Mouse (Mus musculus) ovary, postnatal 14 days (tissue): ENCODE data around the gene Runx3.

Experiments
- DNase-seq: peaks from one replicate; pipeline ENCODE4 v3.0.0; 2022; ENCODE audit warnings: low spot score

The Runx3 gene

DNA sequence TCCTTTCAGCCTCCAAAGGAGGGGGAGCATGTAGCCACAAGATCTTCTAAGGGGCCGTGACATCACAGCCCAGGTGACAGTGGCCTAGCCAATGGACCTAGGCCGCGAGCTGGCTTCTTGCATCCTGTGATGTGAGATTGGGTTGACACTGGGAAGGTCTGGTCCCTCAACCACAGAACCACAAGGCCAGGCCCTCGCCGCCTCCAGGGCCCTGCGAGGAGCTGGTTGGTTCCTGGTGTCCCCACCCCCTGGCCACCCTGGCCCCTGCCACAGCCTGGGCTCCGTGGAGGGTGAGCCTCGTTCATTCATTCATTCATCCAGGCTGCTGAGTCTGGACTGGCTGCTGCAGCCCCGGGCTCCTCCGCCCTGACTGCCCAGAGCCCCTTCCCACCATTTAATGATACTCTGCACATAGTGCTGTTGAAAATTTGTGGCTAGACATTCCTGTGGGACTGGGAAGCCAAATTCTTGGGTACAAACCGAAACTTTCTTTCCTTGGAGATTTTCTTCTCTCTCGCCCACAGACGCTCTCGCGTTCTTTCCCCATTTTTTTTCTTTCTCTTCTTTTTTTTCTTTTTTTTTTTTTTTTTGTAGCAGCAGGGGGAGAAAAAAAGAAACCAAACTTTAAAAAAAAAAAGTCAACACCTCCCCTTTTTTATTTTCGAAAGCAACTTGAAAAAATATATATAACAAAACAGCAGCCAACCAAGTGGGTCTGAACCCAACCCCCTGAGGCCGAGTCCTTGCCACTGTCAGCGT, at the start of gene Runx3:
Gene Runx3 (plus strand): TSS at position 311 of the 759 bp plus-strand sequence.
- no peak for DNase-seq

GRCm38 (mm10) chr4:135072671-135073070, 47.8 kb upstream of the Runx3 start:
- no peak for DNase-seq

- no peak for DNase-seq
Measured at GRCm38 (mm10) chr4:135073523-135073922, 46.9 kb upstream of the Runx3 start.

GRCm38 (mm10) chr4:135074646-135075045, 45.8 kb upstream of the Runx3 start:
- no peak for DNase-seq

DNA sequence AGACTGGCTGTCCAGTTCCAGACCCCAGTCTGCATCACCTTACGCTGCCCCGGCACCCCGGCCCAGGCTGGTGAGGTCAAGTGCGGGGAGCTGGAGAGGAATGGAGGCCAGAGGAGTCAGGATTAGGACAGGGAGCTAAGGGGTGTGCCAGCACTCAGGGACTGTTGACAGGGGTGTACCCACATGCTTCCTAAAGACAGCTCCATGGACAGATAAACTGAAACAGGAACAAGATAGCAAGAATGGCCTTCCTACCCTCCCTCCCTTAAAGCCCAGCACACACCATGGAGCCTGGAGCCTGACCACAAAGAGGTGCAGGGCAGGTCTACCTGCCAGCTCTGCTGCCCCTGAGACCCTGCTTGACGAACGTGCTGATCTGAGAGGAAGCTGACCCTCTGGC, 45.1 kb upstream of the Runx3 start:
- no peak for DNase-seq

GRCm38 (mm10) chr4:135076611-135077010, 43.8 kb upstream of the Runx3 start:
- no peak for DNase-seq

- no peak for DNase-seq
Measured at GRCm38 (mm10) chr4:135077196-135077595, 43.3 kb upstream of the Runx3 start.

- no peak for DNase-seq
Measured at GRCm38 (mm10) chr4:135079859-135080640, 40.4 kb upstream of the Runx3 start.

GRCm38 (mm10) chr4:135080641-135080920, 39.9 kb upstream of the Runx3 start:
- no peak for DNase-seq

DNA sequence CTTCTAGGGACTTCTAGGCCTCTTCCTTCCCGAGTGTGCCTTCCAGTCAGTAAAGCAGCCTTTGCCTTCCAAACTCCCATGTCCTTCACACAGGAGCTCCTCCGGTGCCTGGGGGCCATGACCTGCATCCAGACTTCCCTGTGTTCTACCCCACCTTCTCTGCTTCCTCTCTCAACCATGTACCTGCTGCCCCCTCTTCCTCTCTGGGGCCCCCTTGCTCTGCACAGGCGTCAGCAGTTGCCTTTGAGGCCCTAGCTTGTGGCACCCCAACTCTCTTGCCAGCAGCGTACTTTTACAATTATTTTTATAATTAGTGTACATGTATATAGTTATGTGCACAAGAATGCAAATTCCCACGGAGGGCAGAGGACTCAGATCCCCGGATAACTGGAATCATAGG, 37.4 kb upstream of the Runx3 start:
- no peak for DNase-seq

GRCm38 (mm10) chr4:135085077-135085853, 35.2 kb upstream of the Runx3 start:
- no peak for DNase-seq

DNA sequence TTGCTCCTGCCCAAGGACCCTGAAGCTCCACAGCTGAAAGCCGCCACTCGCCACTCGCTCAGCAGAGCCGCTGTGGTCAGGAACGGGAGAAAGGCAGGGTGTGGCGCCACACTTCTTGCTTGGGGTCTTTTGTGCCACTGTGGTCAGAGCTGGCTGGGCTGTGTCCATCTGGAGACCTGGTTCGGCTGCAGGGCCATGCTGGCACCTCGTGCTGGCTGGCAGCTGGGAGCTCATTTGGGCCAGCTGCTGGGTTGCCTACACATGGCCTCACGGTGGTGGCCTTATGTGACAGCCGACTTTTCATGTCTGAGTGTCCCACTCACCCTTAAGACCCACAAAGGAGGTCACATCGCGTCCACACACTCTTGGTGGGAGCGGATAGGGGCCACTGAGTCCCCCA, 29.8 kb upstream of the Runx3 start:
- no peak for DNase-seq

- no peak for DNase-seq
Measured at GRCm38 (mm10) chr4:135092871-135093270, 27.6 kb upstream of the Runx3 start.

GRCm38 (mm10) chr4:135095693-135096092, 24.8 kb upstream of the Runx3 start:
- no peak for DNase-seq

DNA sequence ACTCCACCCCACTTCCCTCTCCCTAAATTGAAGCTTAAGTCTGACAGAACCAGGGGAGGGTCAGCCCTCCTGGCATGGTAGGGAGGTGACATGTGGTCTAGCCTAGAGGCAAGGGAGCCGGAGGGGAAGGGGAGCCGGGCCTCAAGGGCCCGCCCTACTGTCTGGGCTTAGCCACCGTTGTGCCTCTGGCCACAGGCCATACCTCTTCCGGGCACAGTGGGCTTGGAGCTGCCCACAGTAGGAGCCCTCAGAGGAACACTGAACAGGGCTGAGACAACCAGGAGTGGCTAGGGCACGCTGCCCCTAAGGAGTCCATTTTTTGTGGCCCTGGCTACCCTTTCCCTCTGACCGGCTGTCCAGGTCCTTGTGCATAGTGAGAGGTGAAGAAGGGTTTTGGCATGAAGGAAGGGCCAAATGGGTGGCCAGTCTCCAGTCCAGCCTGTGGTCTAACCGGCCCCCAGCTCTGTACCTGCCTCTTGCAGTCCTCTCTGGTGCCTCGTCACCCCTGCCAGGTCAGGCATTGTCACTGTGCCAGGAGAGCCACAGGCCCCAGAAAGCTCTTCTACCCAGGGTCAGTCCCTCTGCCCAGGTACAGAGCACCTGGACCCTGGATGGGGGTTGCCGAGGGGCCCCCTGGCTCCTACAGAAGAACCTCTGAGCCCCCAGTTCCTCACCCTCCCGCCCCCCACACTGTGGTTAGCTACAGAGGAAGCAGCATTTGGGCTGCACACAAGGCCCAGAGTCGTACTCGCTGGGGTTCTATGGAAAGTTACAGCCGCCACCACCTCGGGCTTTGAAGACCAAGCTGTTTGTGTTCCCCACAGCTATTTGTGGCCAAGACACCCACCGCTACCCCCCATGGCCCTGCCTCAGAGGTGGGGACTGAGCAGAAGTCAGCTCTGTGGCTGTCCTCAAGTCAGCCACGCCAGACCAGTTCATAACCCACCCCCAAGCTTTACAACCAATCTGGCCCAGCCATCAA, 22.3 kb upstream of the Runx3 start:
- no peak for DNase-seq

DNA sequence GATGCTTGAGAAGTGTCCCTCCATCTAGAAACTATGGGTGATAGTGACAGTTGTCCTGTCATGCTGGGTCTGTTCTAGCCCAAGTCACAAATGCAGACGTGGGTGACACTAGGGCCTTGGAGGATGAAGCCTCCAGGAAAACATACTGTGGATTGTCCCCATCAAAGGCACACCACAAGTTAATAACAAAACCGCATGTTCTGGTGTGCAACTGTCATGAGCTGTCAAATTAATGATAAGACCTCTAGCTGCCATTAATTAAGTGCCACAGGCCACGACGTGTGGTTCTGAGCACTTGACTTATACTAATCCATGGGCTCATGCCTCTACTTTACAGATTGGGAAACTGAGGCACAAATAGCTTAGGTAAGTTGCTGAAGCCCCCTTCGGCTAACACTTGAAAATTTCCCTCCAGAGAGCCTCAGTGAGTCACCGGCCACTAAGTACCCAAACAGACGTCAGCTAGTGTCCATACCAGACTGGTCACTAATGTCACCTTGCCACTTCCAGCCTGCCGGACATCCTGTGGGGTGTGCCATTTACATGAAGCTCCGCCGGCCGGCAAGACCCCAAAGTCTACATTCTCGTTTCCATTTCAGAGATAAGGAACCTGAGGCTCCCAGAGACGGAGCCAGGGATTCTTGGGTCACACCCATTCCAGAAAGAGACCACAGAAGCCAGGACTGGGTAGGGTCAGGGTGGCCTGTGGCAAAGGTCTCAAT, 18.3 kb upstream of the Runx3 start:
- no peak for DNase-seq

DNA sequence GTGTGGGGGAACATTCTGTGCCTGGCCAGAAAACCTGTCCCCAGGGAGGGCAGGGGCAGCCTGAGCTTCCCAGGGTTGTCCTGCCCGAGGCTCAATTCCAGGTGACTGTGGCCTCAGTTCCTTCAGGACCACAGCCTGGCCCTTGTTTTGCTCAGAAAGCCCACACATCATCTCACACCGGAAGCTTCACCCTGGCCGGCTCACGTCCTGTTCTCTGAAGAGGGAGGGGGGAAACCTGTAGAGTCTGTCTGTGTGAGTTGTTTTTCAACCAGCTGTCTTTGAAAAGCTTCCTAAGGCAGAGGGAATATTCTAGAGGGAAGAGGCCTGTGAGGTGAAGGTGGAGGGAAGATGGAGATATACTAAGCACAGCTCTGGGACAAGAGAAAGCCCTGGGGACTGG, 17.7 kb upstream of the Runx3 start:
- no peak for DNase-seq

DNA sequence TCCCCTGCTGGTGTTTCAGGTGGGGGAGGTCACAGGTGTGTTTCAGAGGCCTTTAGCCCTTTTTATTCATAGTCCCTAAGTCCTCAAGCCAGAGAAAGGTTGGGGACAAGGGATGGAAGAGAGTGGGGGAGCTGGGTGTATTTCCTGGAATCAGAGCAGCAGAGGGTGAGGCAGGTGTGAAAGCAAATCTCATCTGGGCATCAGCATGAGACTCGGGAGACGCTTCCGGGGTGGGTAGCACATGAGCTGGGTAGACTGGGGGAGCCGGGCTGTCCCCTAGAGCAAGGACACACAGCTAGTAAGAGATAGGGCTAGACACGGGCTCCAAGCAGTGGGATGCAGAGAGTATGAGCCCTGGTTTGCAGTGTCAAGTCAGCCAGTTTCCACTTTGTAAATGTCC, 16.7 kb upstream of the Runx3 start:
- no peak for DNase-seq

GRCm38 (mm10) chr4:135106968-135107367, 13.5 kb upstream of the Runx3 start:
- no peak for DNase-seq

GRCm38 (mm10) chr4:135108666-135109065, 11.8 kb upstream of the Runx3 start:
- DNase-seq = no peak

- DNase-seq = no peak
Measured at GRCm38 (mm10) chr4:135113656-135114055, 6.8 kb upstream of the Runx3 start.
